Mouse (Mus musculus) small intestine, adult 2 months (tissue): Measurements from ENCODE around the gene Gjc1.

Experiments
- CTCF ChIP-seq: fragments of 200-500 bp; IDR thresholded peaks from 2 replicates; pipeline ENCODE4 v1.5.1; 2012; ENCODE audit warnings: low read depth, mild to moderate bottlenecking, control low read depth, inconsistent platforms, low read length, moderate library complexity, mixed read lengths; ENCODE audit not compliant: insufficient replicate concordance, insufficient read length; ENCODE audit errors: extremely low read depth
- POLR2A ChIP-seq: fragments of 200-500 bp; IDR thresholded peaks from 2 replicates; pipeline ENCODE4 v1.6.1; 2012; ENCODE audit warnings: low read depth, mild to moderate bottlenecking, control low read depth, inconsistent platforms, low read length, moderate library complexity

- TF ChIP-seq CTCF (no peak), POLR2A (no peak)
Observed at GRCm38 (mm10) chr11:102814881-102815280, 4.6 kb downstream of the Gjc1 start.
